Mouse (Mus musculus): ENCODE data around the gene Foxb1. TPM values are rescaled to one million over a fixed set of nuclear protein-coding genes. Genes with fewer than 3 reads are reported as not detected.

The Foxb1 gene
- polyA plus RNA-seq, 1 experiment from 2014 or later: not detected

Other genes with a start within 250 kb of the Foxb1 start
- gene Bnip2, start 228.5 kb upstream of the Foxb1 start, polyA plus RNA-seq (2015; fragmentation: Nextera tagmentation; extraction: Ambion mirVana): 120 and 129 TPM in 2 replicates

All from heart, embryonic 16.5 days (tissue).